Mouse (Mus musculus): ENCODE data around the gene Barhl2. TPM values are rescaled to one million over a fixed set of nuclear protein-coding genes. Genes with fewer than 3 reads are reported as not detected.
A peak's percentile ranks its signal among the peaks of the same experiment; 100 is the strongest.

The Barhl2 gene
- polyA plus RNA-seq, 1 experiment from 2014 or later, result 2.3 TPM

GRCm38 (mm10) chr5:106452686-106453085, 5.3 kb downstream of the Barhl2 start:
- no peak for DNase-seq (ENCODE audit: extremely low spot score, low spot score)
- peak overlapping the region; percentile 82; the same call in 1 of the 2 replicates for H3K27ac ChIP-seq
- peaks cover 100% of the 10 kb centered on the region for H3K27me3 ChIP-seq (ENCODE audit: poor library complexity, severe bottlenecking)
- H3K9me3 ChIP-seq, result no peaks in the 10 kb centered on the region
- peaks cover 43% of the 10 kb centered on the region for H3K4me1 ChIP-seq
- WGBS, result 5% methylated on average over 4 of the region's 4 CpGs
- H3K4me3 ChIP-seq, result peak overlapping the region; percentile 62
- no peaks in the 10 kb centered on the region for H3K36me3 ChIP-seq (replicated peaks)

- WGBS, result under 1% methylated on average over 32 of the region's 32 CpGs
- Histone ChIP-seq H3K4me1 (peaks cover 36% of the 10 kb centered on the region), H3K36me3 (replicated peaks) (no peaks in the 10 kb centered on the region), H3K27ac (peak overlapping the region; percentile 80), H3K9me3 (no peaks in the 10 kb centered on the region), H3K4me3 (peak overlapping the region; percentile 62), H3K27me3 (ENCODE audit: poor library complexity, severe bottlenecking) (peaks cover 100% of the 10 kb centered on the region)
- peak; percentile 73 for DNase-seq (ENCODE audit: extremely low spot score, low spot score)
These were observed 6.1 kb downstream of the Barhl2 start for GRCm38 (mm10) chr5:106451681-106452440.

GRCm38 (mm10) chr5:106450426-106451160, 7.4 kb downstream of the Barhl2 start:
- H3K4me1 ChIP-seq, result peaks cover 44% of the 10 kb centered on the region
- WGBS, result 14% methylated on average over 5 of the region's 5 CpGs
- H3K27ac ChIP-seq, result no peak overlapping the region
- H3K36me3 ChIP-seq (replicated peaks), result no peaks in the 10 kb centered on the region
- peaks cover 100% of the 10 kb centered on the region for H3K27me3 ChIP-seq (ENCODE audit: poor library complexity, severe bottlenecking)
- H3K9me3 ChIP-seq, result no peaks in the 10 kb centered on the region
- peak overlapping the region; percentile 62; the same call in 1 of the 2 replicates for H3K4me3 ChIP-seq
- no peak for DNase-seq (ENCODE audit: extremely low spot score, low spot score)

- Histone ChIP-seq H3K27me3 (ENCODE audit: poor library complexity, severe bottlenecking) (peaks cover 100% of the 10 kb centered on the region), H3K4me3 (peak overlapping the region; percentile 31; the same call in 1 of the 2 replicates), H3K4me1 (peaks cover 44% of the 10 kb centered on the region), H3K9me3 (no peaks in the 10 kb centered on the region), H3K36me3 (replicated peaks) (no peaks in the 10 kb centered on the region), H3K27ac (no peak overlapping the region)
- no peak for DNase-seq (ENCODE audit: extremely low spot score, low spot score)
- WGBS, result 13% methylated on average over 4 of the region's 4 CpGs
These were observed 8.1 kb downstream of the Barhl2 start for GRCm38 (mm10) chr5:106449720-106450425.

GRCm38 (mm10) chr5:106448798-106449125, 9.2 kb downstream of the Barhl2 start:
- under 1% methylated on average over 6 of the region's 6 CpGs for WGBS
- H3K4me3 ChIP-seq, result peak overlapping the region; percentile 31; the same call in 1 of the 2 replicates

GRCm38 (mm10) chr5:106447951-106448797, 9.8 kb downstream of the Barhl2 start:
- H3K27me3 ChIP-seq (ENCODE audit: poor library complexity, severe bottlenecking), result peaks cover 100% of the 10 kb centered on the region
- 3% methylated on average over 50 of the region's 50 CpGs for WGBS
- peak overlapping the region; percentile 72; the same call in 1 of the 2 replicates for H3K27ac ChIP-seq
- DNase-seq (ENCODE audit: extremely low spot score, low spot score), result peak; percentile 54
- H3K36me3 ChIP-seq (replicated peaks), result no peaks in the 10 kb centered on the region
- peak overlapping the region; percentile 31; the same call in 1 of the 2 replicates for H3K4me3 ChIP-seq
- peaks cover 32% of the 10 kb centered on the region for H3K4me1 ChIP-seq
- no peaks in the 10 kb centered on the region for H3K9me3 ChIP-seq

More at GRCm38 (mm10) chr5:106448798-106449125, 9.2 kb downstream of the Barhl2 start:
- Histone ChIP-seq H3K27me3 (ENCODE audit: poor library complexity, severe bottlenecking) (peaks cover 100% of the 10 kb centered on the region), H3K4me1 (peaks cover 38% of the 10 kb centered on the region), H3K27ac (peak overlapping the region; percentile 72; the same call in 1 of the 2 replicates), H3K9me3 (no peaks in the 10 kb centered on the region), H3K36me3 (replicated peaks) (no peaks in the 10 kb centered on the region)
- peak; percentile 57 for DNase-seq (ENCODE audit: extremely low spot score, low spot score)

- WGBS, result 27% methylated on average over 14 of the region's 14 CpGs
- H3K27me3 ChIP-seq (ENCODE audit: poor library complexity, severe bottlenecking), result peaks cover 98% of the 10 kb centered on the region
- no peak for DNase-seq (ENCODE audit: extremely low spot score, low spot score)
- H3K4me1 ChIP-seq, result peaks cover 28% of the 10 kb centered on the region
- no peaks in the 10 kb centered on the region for H3K9me3 ChIP-seq
- no peaks in the 10 kb centered on the region for H3K36me3 ChIP-seq (replicated peaks)
- H3K27ac ChIP-seq, result no peak overlapping the region
- peak overlapping the region; percentile 31; the same call in 1 of the 2 replicates for H3K4me3 ChIP-seq
These were observed 10.7 kb downstream of the Barhl2 start for GRCm38 (mm10) chr5:106447091-106447820.

GRCm38 (mm10) chr5:106446593-106446992, 11.4 kb downstream of the Barhl2 start:
- Histone ChIP-seq H3K9me3 (no peaks in the 10 kb centered on the region), H3K4me1 (peaks cover 22% of the 10 kb centered on the region), H3K4me3 (no peak overlapping the region), H3K36me3 (replicated peaks) (no peaks in the 10 kb centered on the region), H3K27ac (no peak overlapping the region), H3K27me3 (ENCODE audit: poor library complexity, severe bottlenecking) (peaks cover 93% of the 10 kb centered on the region)
- 2% methylated on average over 8 of the region's 8 CpGs for WGBS
- DNase-seq (ENCODE audit: extremely low spot score, low spot score), result peak; percentile 64

- Histone ChIP-seq H3K4me3 (no peak overlapping the region), H3K36me3 (replicated peaks) (no peaks in the 10 kb centered on the region), H3K27me3 (ENCODE audit: poor library complexity, severe bottlenecking) (peaks cover 90% of the 10 kb centered on the region), H3K9me3 (no peaks in the 10 kb centered on the region), H3K4me1 (peaks cover 19% of the 10 kb centered on the region), H3K27ac (no peak overlapping the region)
- 80% methylated on average over 3 of the region's 3 CpGs for WGBS
- no peak for DNase-seq (ENCODE audit: extremely low spot score, low spot score)
These were observed 12.3 kb downstream of the Barhl2 start for GRCm38 (mm10) chr5:106445681-106446080.

- no peak overlapping the region for H3K27ac ChIP-seq
- H3K36me3 ChIP-seq (replicated peaks), result no peaks in the 10 kb centered on the region
- H3K9me3 ChIP-seq, result no peaks in the 10 kb centered on the region
- 92% methylated on average over 7 of the region's 7 CpGs for WGBS
- peaks cover 74% of the 10 kb centered on the region for H3K27me3 ChIP-seq (ENCODE audit: poor library complexity, severe bottlenecking)
- no peak overlapping the region for H3K4me3 ChIP-seq
- H3K4me1 ChIP-seq, result peaks cover 7% of the 10 kb centered on the region
- DNase-seq (ENCODE audit: extremely low spot score, low spot score), result no peak
These were observed 19.1 kb downstream of the Barhl2 start for GRCm38 (mm10) chr5:106438916-106439315.

- no peak overlapping the region for H3K4me3 ChIP-seq
- no peak overlapping the region for H3K27ac ChIP-seq
- 74% methylated on average over 7 of the region's 7 CpGs for WGBS
- H3K27me3 ChIP-seq (ENCODE audit: poor library complexity, severe bottlenecking), result peaks cover 15% of the 10 kb centered on the region
- H3K36me3 ChIP-seq (replicated peaks), result no peaks in the 10 kb centered on the region
- no peaks in the 10 kb centered on the region for H3K4me1 ChIP-seq
- DNase-seq (ENCODE audit: extremely low spot score, low spot score), result no peak
- H3K9me3 ChIP-seq, result no peaks in the 10 kb centered on the region
These were observed 31.9 kb downstream of the Barhl2 start for GRCm38 (mm10) chr5:106426069-106426468.

All from forebrain, embryonic 10.5 days (tissue).